Mouse (Mus musculus) thymus, adult 2 months (tissue): ENCODE data around the gene Fsd1.

Experiments used
- CTCF ChIP-seq: fragments of 200-500 bp; IDR thresholded peaks from 2 replicates; pipeline ENCODE4 v1.5.1; 2012; ENCODE audit warnings: mild to moderate bottlenecking, control low read depth, low read length, moderate library complexity, borderline replicate concordance; ENCODE audit not compliant: control insufficient read depth, poor library complexity, insufficient read depth; ENCODE audit errors: extremely low read depth
- POLR2A ChIP-seq: fragments of 200-500 bp; IDR thresholded peaks from 2 replicates; pipeline ENCODE4 v1.6.1; 2012; ENCODE audit warnings: mild to moderate bottlenecking, low read length, control low read depth, moderate library complexity; ENCODE audit not compliant: control insufficient read depth, poor library complexity, insufficient read depth; ENCODE audit errors: extremely low read depth

DNA sequence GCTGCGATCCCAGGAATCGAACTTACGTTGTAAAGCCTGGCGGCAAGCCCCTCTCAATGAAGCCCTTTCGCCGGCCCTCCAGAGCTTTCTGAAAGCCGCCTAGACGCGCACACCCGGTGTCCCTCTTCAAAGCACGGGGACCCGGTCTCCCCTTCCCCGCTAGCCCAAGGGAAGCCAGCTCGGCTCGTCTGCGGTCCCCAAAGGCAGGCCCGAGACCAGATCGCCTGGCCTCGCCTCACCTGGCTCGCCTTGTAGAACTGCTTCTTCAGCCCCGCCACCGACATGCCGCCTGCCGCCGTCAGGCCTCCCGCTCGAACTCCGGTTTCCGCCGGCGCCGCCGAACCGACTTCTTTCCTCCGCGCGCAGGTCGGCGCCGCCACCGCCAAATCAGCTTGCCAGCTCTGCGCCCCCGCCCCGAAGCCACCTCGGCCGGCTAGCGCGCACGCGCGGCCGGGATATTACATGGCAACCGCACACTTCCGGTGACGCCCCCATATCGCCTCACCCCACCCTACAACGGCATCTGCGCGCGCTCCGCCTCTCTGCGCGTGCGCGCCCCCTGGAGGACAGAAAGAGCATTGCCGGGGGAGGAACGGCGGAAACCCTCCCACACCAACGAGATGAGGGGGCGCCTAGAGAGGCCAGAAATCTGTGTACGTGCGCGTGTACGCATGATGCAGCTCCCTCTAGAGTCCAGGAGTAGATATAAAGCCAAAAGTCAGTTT is 50.0 kb downstream of the Fsd1 start, which contains the start of gene Sh3gl1:
- TF ChIP-seq CTCF (peak; percentile 100), POLR2A (peak; percentile 98)
